Mouse (Mus musculus): ENCODE results near the gene Map2k2. TPM values are rescaled to one million over a fixed set of nuclear protein-coding genes. Genes with fewer than 3 reads are reported as not detected.

Gene Map2k2
- total and polyA plus RNA-seq, 2 experiments from 2014 or later = 210 to 261 TPM

GRCm38 (mm10) chr10:81092465-81093250 is 13.1 kb upstream of the Map2k2 start:
- 61% methylated on average over 22 of the region's 22 CpGs for WGBS
- H3K27me3 ChIP-seq (ENCODE audit: insufficient read depth, low read length) = no peaks in the 10 kb centered on the region
- H3K4me1 ChIP-seq (ENCODE audit: insufficient read depth, low read length) = no peaks in the 10 kb centered on the region
- no peak overlapping the region for H3K27ac ChIP-seq (ENCODE audit: low read depth, low read length)
- ATAC-seq (ENCODE audit: low FRiP score) (no peak), DNase-seq (ENCODE audit: low spot score) (no peak)
- H3K4me2 ChIP-seq (ENCODE audit: low read depth, low read length, poor library complexity, severe bottlenecking) = no peak overlapping the region
- H3K9me3 ChIP-seq (ENCODE audit: low read length) = no peaks in the 10 kb centered on the region
- H3K9ac ChIP-seq (replicated peaks; ENCODE audit: low read length, poor library complexity, severe bottlenecking) = no peak overlapping the region
- no peak for TF ChIP-seq CTCF (IDR thresholded peaks at IDR 0.05)
- H3K36me3 ChIP-seq (ENCODE audit: insufficient read depth, low read length) = no peaks in the 10 kb centered on the region
- no peak overlapping the region for H3K4me3 ChIP-seq (ENCODE audit: low read depth, low read length)

GRCm38 (mm10) chr10:81094931-81095678 is 10.6 kb upstream of the Map2k2 start:
- ATAC-seq (ENCODE audit: low FRiP score) = no peak
- Histone ChIP-seq H3K4me3 (ENCODE audit: low read depth, low read length) (no peak overlapping the region), H3K9me3 (ENCODE audit: low read length) (no peaks in the 10 kb centered on the region), H3K36me3 (ENCODE audit: insufficient read depth, low read length) (no peaks in the 10 kb centered on the region), H3K9ac (replicated peaks; ENCODE audit: low read length, poor library complexity, severe bottlenecking) (no peak overlapping the region), H3K27ac (ENCODE audit: low read depth, low read length) (no peak overlapping the region), H3K4me2 (ENCODE audit: low read depth, low read length, poor library complexity, severe bottlenecking) (no peak overlapping the region), H3K27me3 (ENCODE audit: insufficient read depth, low read length) (no peaks in the 10 kb centered on the region), H3K4me1 (ENCODE audit: insufficient read depth, low read length) (no peaks in the 10 kb centered on the region)
- no peak for DNase-seq (ENCODE audit: low spot score)
- no peak for TF ChIP-seq CTCF (IDR thresholded peaks at IDR 0.05)
- WGBS = 67% methylated on average over 9 of the region's 9 CpGs

- Histone ChIP-seq H3K9ac (replicated peaks; ENCODE audit: low read length, poor library complexity, severe bottlenecking) (peak overlapping the region; percentile 99), H3K9me3 (ENCODE audit: low read length) (no peaks in the 10 kb centered on the region), H3K27me3 (ENCODE audit: insufficient read depth, low read length) (no peaks in the 10 kb centered on the region), H3K4me3 (ENCODE audit: low read depth, low read length) (peak overlapping the region; percentile 89), H3K4me1 (ENCODE audit: insufficient read depth, low read length) (peaks cover 10% of the 10 kb centered on the region; the same call in 1 of the 2 replicates), H3K27ac (ENCODE audit: low read depth, low read length) (peak overlapping the region; percentile 98), H3K4me2 (ENCODE audit: low read depth, low read length, poor library complexity, severe bottlenecking) (peak overlapping the region; percentile 75), H3K36me3 (ENCODE audit: insufficient read depth, low read length) (peaks cover 30% of the 10 kb centered on the region)
- peak; percentile 83 for ATAC-seq (ENCODE audit: low FRiP score)
- under 1% methylated on average over 34 of the region's 35 CpGs for WGBS
- peak; percentile 43 for TF ChIP-seq CTCF (IDR thresholded peaks at IDR 0.05)
- peak; percentile 77 for DNase-seq (ENCODE audit: low spot score)
Measured at GRCm38 (mm10) chr10:81106113-81106721, 502 bp downstream of the Map2k2 start.

GRCm38 (mm10) chr10:81112946-81113345 is 7.2 kb downstream of the Map2k2 start:
- H3K4me1 ChIP-seq (ENCODE audit: insufficient read depth, low read length) = no peaks in the 10 kb centered on the region
- no peak overlapping the region for H3K4me2 ChIP-seq (ENCODE audit: low read depth, low read length, poor library complexity, severe bottlenecking)
- ATAC-seq (ENCODE audit: low FRiP score) (no peak), DNase-seq (ENCODE audit: low spot score) (no peak)
- no peak overlapping the region for H3K27ac ChIP-seq (ENCODE audit: low read depth, low read length)
- WGBS = 93% methylated on average over 6 of the region's 6 CpGs
- H3K27me3 ChIP-seq (ENCODE audit: insufficient read depth, low read length) = no peaks in the 10 kb centered on the region
- no peak overlapping the region for H3K4me3 ChIP-seq (ENCODE audit: low read depth, low read length)
- H3K36me3 ChIP-seq (ENCODE audit: insufficient read depth, low read length) = peaks cover 71% of the 10 kb centered on the region
- TF ChIP-seq CTCF (IDR thresholded peaks at IDR 0.05) = no peak
- H3K9me3 ChIP-seq (ENCODE audit: low read length) = no peaks in the 10 kb centered on the region
- no peak overlapping the region for H3K9ac ChIP-seq (replicated peaks; ENCODE audit: low read length, poor library complexity, severe bottlenecking)

GRCm38 (mm10) chr10:81119625-81120024 is 13.9 kb downstream of the Map2k2 start:
- no peak overlapping the region for H3K27ac ChIP-seq (ENCODE audit: low read depth, low read length)
- no peaks in the 10 kb centered on the region for H3K27me3 ChIP-seq (ENCODE audit: insufficient read depth, low read length)
- WGBS = 94% methylated on average over 10 of the region's 10 CpGs
- no peak for TF ChIP-seq CTCF (IDR thresholded peaks at IDR 0.05)
- H3K4me2 ChIP-seq (ENCODE audit: low read depth, low read length, poor library complexity, severe bottlenecking) = no peak overlapping the region
- DNase-seq (ENCODE audit: low spot score) = no peak
- no peak for ATAC-seq (ENCODE audit: low FRiP score)
- peaks cover 73% of the 10 kb centered on the region for H3K36me3 ChIP-seq (ENCODE audit: insufficient read depth, low read length)
- H3K9me3 ChIP-seq (ENCODE audit: low read length) = no peaks in the 10 kb centered on the region
- no peak overlapping the region for H3K9ac ChIP-seq (replicated peaks; ENCODE audit: low read length, poor library complexity, severe bottlenecking)
- H3K4me1 ChIP-seq (ENCODE audit: insufficient read depth, low read length) = no peaks in the 10 kb centered on the region
- no peak overlapping the region for H3K4me3 ChIP-seq (ENCODE audit: low read depth, low read length)
